Mouse (Mus musculus) small intestine, adult 2 months (tissue): ENCODE data around the gene Bmp6. TPM values are rescaled to one million over a fixed set of nuclear protein-coding genes. Genes with fewer than 3 reads are reported as not detected.

Experiments used
- H3K27ac ChIP-seq: fragments of 200-500 bp; 2 replicates; pipeline ENCODE4 v1.5.1; 2012; ENCODE audit warnings: low read depth, low read length, control low read depth, inconsistent platforms; ENCODE audit not compliant: insufficient read depth
- H3K27me3 ChIP-seq: fragments of 200-500 bp; 2 replicates; pipeline ENCODE4 v1.6.1; 2012; ENCODE audit warnings: mild to moderate bottlenecking, moderate library complexity, low read length, inconsistent platforms; ENCODE audit not compliant: control insufficient read depth, insufficient read depth
- H3K36me3 ChIP-seq: fragments of 200-500 bp; 2 replicates; pipeline ENCODE4 v1.6.1; 2012; ENCODE audit warnings: mild to moderate bottlenecking, low read length, control low read depth, inconsistent platforms; ENCODE audit not compliant: control insufficient read depth, insufficient read depth
- H3K4me1 ChIP-seq: fragments of 200-500 bp; 2 replicates; pipeline ENCODE4 v1.6.1; 2012; ENCODE audit warnings: low read length, inconsistent platforms, mixed read lengths; ENCODE audit not compliant: control insufficient read depth, insufficient read depth, insufficient read length
- H3K4me3 ChIP-seq: fragments of 200-500 bp; 2 replicates; pipeline ENCODE4 v1.5.1; 2012; ENCODE audit warnings: low read depth, mild to moderate bottlenecking, control low read depth, inconsistent platforms, low read length, moderate library complexity
- CTCF ChIP-seq: fragments of 200-500 bp; IDR thresholded peaks from 2 replicates; pipeline ENCODE4 v1.5.1; 2012; ENCODE audit warnings: low read depth, mild to moderate bottlenecking, control low read depth, inconsistent platforms, low read length, moderate library complexity, mixed read lengths; ENCODE audit not compliant: insufficient replicate concordance, insufficient read length; ENCODE audit errors: extremely low read depth
- POLR2A ChIP-seq: fragments of 200-500 bp; IDR thresholded peaks from 2 replicates; pipeline ENCODE4 v1.6.1; 2012; ENCODE audit warnings: low read depth, mild to moderate bottlenecking, control low read depth, inconsistent platforms, low read length, moderate library complexity
- WGBS: fragments of 180-500 bp; shearing (Covaris S2); methylation state at CpG from one replicate; pipeline ENCODE4 v1.1.7; 2018; 5-methylcytosine and 5-hydroxymethylcytosine counted together
- polyA plus RNA-seq: library from polyadenylated mRNA; depleted of rRNA; stranded (reverse); fragments of >200 nt; gene quantifications from 2 replicates; pipeline ENCODE4 v1.2.3, GENCODE M21; 2012

Bmp6 gene
- polyA plus RNA-seq, 1 experiment: 5.2 TPM

- Histone ChIP-seq H3K27ac (no peak overlapping the region), H3K27me3 (no peaks in the 10 kb centered on the region), H3K36me3 (no peaks in the 10 kb centered on the region), H3K4me1 (no peaks in the 10 kb centered on the region), H3K4me3 (no peak overlapping the region)
- WGBS: 81% methylated on average over 1 of the region's 1 CpGs
- TF ChIP-seq CTCF (no peak), POLR2A (no peak)
Observed at GRCm38 (mm10) chr13:38463410-38463809, 118.5 kb downstream of the Bmp6 start.

- no peak overlapping the region for H3K4me3 ChIP-seq
- TF ChIP-seq CTCF (no peak), POLR2A (no peak)
- H3K36me3 ChIP-seq: no peaks in the 10 kb centered on the region
- no peak overlapping the region for H3K27ac ChIP-seq
- WGBS: 74% methylated on average over 5 of the region's 5 CpGs
- no peaks in the 10 kb centered on the region for H3K4me1 ChIP-seq
- H3K27me3 ChIP-seq: no peaks in the 10 kb centered on the region
Observed at GRCm38 (mm10) chr13:38470882-38471281, 126.0 kb downstream of the Bmp6 start.

- 86% methylated on average over 4 of the region's 4 CpGs for WGBS
- Histone ChIP-seq H3K4me1 (no peaks in the 10 kb centered on the region), H3K36me3 (no peaks in the 10 kb centered on the region)
Observed at GRCm38 (mm10) chr13:38472636-38473035, 127.7 kb downstream of the Bmp6 start.

GRCm38 (mm10) chr13:38473497-38473896, 128.6 kb downstream of the Bmp6 start:
- Histone ChIP-seq H3K4me3 (no peak overlapping the region), H3K36me3 (no peaks in the 10 kb centered on the region), H3K27me3 (no peaks in the 10 kb centered on the region), H3K27ac (no peak overlapping the region), H3K4me1 (no peaks in the 10 kb centered on the region)
- TF ChIP-seq POLR2A (no peak), CTCF (no peak)
- 83% methylated on average over 6 of the region's 6 CpGs for WGBS

More at GRCm38 (mm10) chr13:38472636-38473035, 127.7 kb downstream of the Bmp6 start:
- no peak overlapping the region for H3K27ac ChIP-seq
- no peaks in the 10 kb centered on the region for H3K27me3 ChIP-seq
- H3K4me3 ChIP-seq: no peak overlapping the region
- TF ChIP-seq CTCF (no peak), POLR2A (no peak)

GRCm38 (mm10) chr13:38476936-38477335, 132.0 kb downstream of the Bmp6 start:
- Histone ChIP-seq H3K4me3 (no peak overlapping the region), H3K36me3 (no peaks in the 10 kb centered on the region), H3K27me3 (no peaks in the 10 kb centered on the region), H3K27ac (no peak overlapping the region), H3K4me1 (no peaks in the 10 kb centered on the region)
- TF ChIP-seq CTCF (no peak), POLR2A (no peak)
- 56% methylated on average over 8 of the region's 8 CpGs for WGBS

- Histone ChIP-seq H3K36me3 (no peaks in the 10 kb centered on the region), H3K4me3 (no peak overlapping the region), H3K4me1 (no peaks in the 10 kb centered on the region), H3K27me3 (no peaks in the 10 kb centered on the region), H3K27ac (no peak overlapping the region)
- 75% methylated on average over 7 of the region's 7 CpGs for WGBS
- no peak for TF ChIP-seq POLR2A
- TF ChIP-seq CTCF: no peak
Observed at GRCm38 (mm10) chr13:38481021-38481420, 136.1 kb downstream of the Bmp6 start.

GRCm38 (mm10) chr13:38484701-38485100, 139.8 kb downstream of the Bmp6 start:
- Histone ChIP-seq H3K4me1 (no peaks in the 10 kb centered on the region), H3K27ac (no peak overlapping the region), H3K27me3 (no peaks in the 10 kb centered on the region), H3K4me3 (no peak overlapping the region), H3K36me3 (no peaks in the 10 kb centered on the region)
- TF ChIP-seq CTCF (no peak), POLR2A (no peak)
- WGBS: 69% methylated on average over 5 of the region's 5 CpGs
